Mouse (Mus musculus) gastrocnemius, postnatal 36 days (tissue): ENCODE data around the gene Tspear. TPM values are rescaled to one million over a fixed set of nuclear protein-coding genes. Genes with fewer than 3 reads are reported as not detected.

Source experiments
- DNase-seq, 2 experiments: peaks; one replicate each; pipeline ENCODE4 v3.0.0; 2022
- intact Hi-C: fragments of 180-260 bp; cut with DNase I; formaldehyde crosslinking; loops from one replicate; pipeline ENCODE4 v1.15.1; 2025
- microRNA-seq, 2 experiments: library from miRNA; unstranded; fragments of <30 nt; microRNA quantifications; one replicate each; pipeline ENCODE4 v1.2.0; 2021
- total RNA-seq, 2 experiments: library from RNA; stranded (reverse); gene quantifications; 2 replicates each; pipeline ENCODE4 v1.2.3; 2021

Tspear gene
- total RNA-seq, 2 experiments from 2014 or later, result not detected

GRCm38 (mm10) chr10:77916636-77917335 is 230.4 kb downstream of the Tspear start:
- intact Hi-C loops, result loop anchor here (2.0 kb wide), 1 partner anchor 290 kb away; no protein-coding TSS in a partner anchor
- DNase-seq, result peak; percentile 54 to 58

- no peak for DNase-seq
- intact Hi-C loops, result no loop called here
Observed at GRCm38 (mm10) chr10:77921009-77921408, 234.6 kb downstream of the Tspear start.

GRCm38 (mm10) chr10:77922681-77923080 is 236.3 kb downstream of the Tspear start:
- DNase-seq, result no peak
- intact Hi-C loops, result no loop called here

GRCm38 (mm10) chr10:77926140-77926539 is 239.8 kb downstream of the Tspear start:
- DNase-seq, result peak in 1 of 2 experiments; percentile 40

GRCm38 (mm10) chr10:77927375-77927774 is 241.0 kb downstream of the Tspear start:
- intact Hi-C loops, result no loop called here
- no peak for DNase-seq

More at GRCm38 (mm10) chr10:77926140-77926539, 239.8 kb downstream of the Tspear start:
- intact Hi-C loops, result no loop called here

Small RNAs within 50 kb of the gene (microRNA-seq; reads per million reads assigned to microRNA genes)
- gene Mir1930, result 8.6 to 25.2 reads per million in 2 experiments

Other genes starting within 250 kb of the Tspear start
- 1 to 10 TPM; 4.7 to 5.4 TPM for gene Fam207a, start 170.8 kb upstream of the Tspear start, total RNA-seq
- gene Itgb2, start 156.3 kb upstream of the Tspear start, total RNA-seq, result 1 to 10 TPM; 1.5 to 1.8 TPM
- 10 to 100 TPM; 26.6 to 30.1 TPM for gene Pttg1ip, start 104.8 kb upstream of the Tspear start, total RNA-seq
- gene Sumo3, start 80.5 kb upstream of the Tspear start, total RNA-seq, result 10 to 100 TPM; 33.3 to 40.1 TPM
- 1 to 10 TPM; 7.5 to 8.6 TPM for gene Gm49325, start 80.4 kb upstream of the Tspear start, total RNA-seq
- gene Ube2g2, start 64.3 kb upstream of the Tspear start, total RNA-seq, result 10 to 100 TPM; 80.7 to 86.5 TPM
- gene Gm19402, start 4.2 kb downstream of the Tspear start, total RNA-seq, result not detected
- not detected for gene Gm9508, start 10.7 kb downstream of the Tspear start, total RNA-seq
- not detected for gene Gm10272, start 20.1 kb downstream of the Tspear start, total RNA-seq
- gene Gm10024, start 24.9 kb downstream of the Tspear start, total RNA-seq, result not detected
- not detected for gene Gm10142, start 29.2 kb downstream of the Tspear start, total RNA-seq
- gene Krtap12-1, start 34.0 kb downstream of the Tspear start, total RNA-seq, result not detected
- gene Gm10100, start 39.9 kb downstream of the Tspear start, total RNA-seq, result not detected
- gene Gm18596, start 56.1 kb downstream of the Tspear start, total RNA-seq, result not detected
- gene Gm9736, start 64.8 kb downstream of the Tspear start, total RNA-seq, result not detected
- gene Gm3233, start 73.1 kb downstream of the Tspear start, total RNA-seq, result not detected
- not detected for gene Gm3238, start 84.8 kb downstream of the Tspear start, total RNA-seq
- not detected for gene Gm7138, start 90.4 kb downstream of the Tspear start, total RNA-seq
- gene Gm3250, start 96.0 kb downstream of the Tspear start, total RNA-seq, result not detected
- not detected for gene Gm7137, start 101.6 kb downstream of the Tspear start, total RNA-seq
- not detected for gene Gm9639, start 108.5 kb downstream of the Tspear start, total RNA-seq
- not detected for gene Gm19668, start 112.6 kb downstream of the Tspear start, total RNA-seq
- not detected for gene Gm9507, start 125.3 kb downstream of the Tspear start, total RNA-seq
- not detected for gene Gm2696, start 128.1 kb downstream of the Tspear start, total RNA-seq
- gene Krtap10-4, start 140.5 kb downstream of the Tspear start, total RNA-seq, result not detected
- gene Krtap10-10, start 149.4 kb downstream of the Tspear start, total RNA-seq, result not detected
- not detected for gene Gm36176, start 160.2 kb downstream of the Tspear start, total RNA-seq
- gene Gm10318, start 166.3 kb downstream of the Tspear start, total RNA-seq, result not detected
- gene Gm3285, start 175.4 kb downstream of the Tspear start, total RNA-seq, result not detected
- under 1 TPM; 0.08 to 0.17 TPM for gene Lrrc3, start 216.0 kb downstream of the Tspear start, total RNA-seq